Mouse (Mus musculus): ENCODE data around the gene Dkc1. TPM values are rescaled to one million over a fixed set of nuclear protein-coding genes. Genes with fewer than 3 reads are reported as not detected.

Gene Dkc1
- polyA plus RNA-seq (2012; rRNA removed) = 11.7 and 13.4 TPM in 2 replicates

GRCm38 (mm10) chrX:75095369-75096162 lies at the start of gene Dkc1:
Gene Dkc1, plus strand, starts transcription at chrX:75095854.

GRCm38 (mm10) chrX:75084774-75085508 lies 10.7 kb upstream of the Dkc1 start, which contains the start of gene Gab3:
Gene Gab3, minus strand, starts transcription at chrX:75085458.

GRCm38 (mm10) chrX:75130467-75131160 lies 35.0 kb downstream of the Dkc1 start, which contains the start of gene Mpp1:
Gene Mpp1, minus strand, starts transcription at chrX:75131016.

Other genes with a start within 250 kb of the Dkc1 start
- gene Gab3, start 10.4 kb upstream of the Dkc1 start, polyA plus RNA-seq (2012; rRNA removed) = 0.87 and 1.1 TPM in 2 replicates
- gene Mpp1, start 35.2 kb downstream of the Dkc1 start, polyA plus RNA-seq (2012; rRNA removed) = 25.2 and 53.8 TPM in 2 replicates
- not detected in 2 replicates for gene Smim9, start 67.9 kb downstream of the Dkc1 start, polyA plus RNA-seq (2012; rRNA removed)

All from ovary, adult 2 months (tissue).